Mouse (Mus musculus): ENCODE data around the gene Mid1. TPM values are rescaled to one million over a fixed set of nuclear protein-coding genes. Genes with fewer than 3 reads are reported as not detected.
"Not testable (repeated sequence)": the region's sequence is repeated elsewhere in the genome, so short reads cannot be mapped to it uniquely, and the experiment has no call there.

Mid1 gene
- polyA plus RNA-seq, 1 experiment from 2014 or later: 11.4 TPM

DNA sequence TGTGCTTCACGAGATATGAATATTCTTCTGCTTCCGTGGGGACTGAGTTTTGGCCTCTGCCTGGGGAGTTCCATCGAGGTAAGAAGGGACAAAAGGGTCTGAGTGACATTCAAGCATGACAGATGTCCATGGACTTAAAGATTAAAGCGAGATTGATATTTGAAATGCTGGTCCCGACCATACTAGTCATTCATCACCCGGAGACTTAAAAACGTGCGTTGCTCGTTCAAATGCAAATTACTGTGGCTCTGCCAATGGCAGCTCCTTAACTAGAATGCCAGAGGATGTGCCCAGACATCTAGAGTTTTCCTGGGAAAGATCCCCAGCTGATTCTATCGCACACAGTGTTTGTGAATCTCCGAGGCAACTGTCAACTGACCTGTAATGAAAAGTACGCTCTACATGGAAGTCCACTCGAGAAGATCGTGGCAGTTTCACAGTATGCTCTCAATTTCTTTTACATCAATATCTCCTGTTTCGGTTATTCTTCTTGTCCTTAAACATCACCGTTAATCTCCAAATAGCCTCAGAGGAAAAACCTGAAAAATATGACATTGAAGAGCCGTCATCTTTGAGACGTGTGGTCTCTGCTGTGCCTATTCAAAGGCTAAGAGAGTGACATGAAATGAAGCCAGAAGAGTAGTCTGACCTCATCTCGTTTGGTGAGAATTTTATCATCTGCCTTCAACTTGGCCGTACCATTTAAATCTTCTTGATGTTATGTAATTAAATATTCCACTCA, 294.6 kb downstream of the Mid1 start:
- Histone ChIP-seq H3K4me2 (ENCODE audit: low read length) (peak overlapping the region; percentile 44), H3K9me3 (ENCODE audit: control insufficient read depth, low read length) (peaks cover 26% of the 10 kb centered on the region), H3K9ac (replicated peaks; ENCODE audit: low read length) (0 out of 2 replicates have a peak overlapping the region, but pooled peaks have one; percentile 3), H3K4me3 (replicated peaks; ENCODE audit: low read depth, low read length) (peak overlapping the region; percentile 16), H3K36me3 (ENCODE audit: control insufficient read depth, insufficient read depth, low read length) (peaks cover 46% of the 10 kb centered on the region)
- 60% methylated on average over 20 of the region's 20 CpGs for WGBS
- peak; percentile 66 for DNase-seq
- not testable (repeated sequence) for H3K4me1 ChIP-seq (ENCODE audit: control insufficient read depth, insufficient read depth, low read length); H3K27ac ChIP-seq (replicated peaks; ENCODE audit: low read depth, low read length); H3K27me3 ChIP-seq (ENCODE audit: control insufficient read depth, insufficient read depth, low read length); ATAC-seq (ENCODE audit: low FRiP score, low TSS enrichment)

DNA sequence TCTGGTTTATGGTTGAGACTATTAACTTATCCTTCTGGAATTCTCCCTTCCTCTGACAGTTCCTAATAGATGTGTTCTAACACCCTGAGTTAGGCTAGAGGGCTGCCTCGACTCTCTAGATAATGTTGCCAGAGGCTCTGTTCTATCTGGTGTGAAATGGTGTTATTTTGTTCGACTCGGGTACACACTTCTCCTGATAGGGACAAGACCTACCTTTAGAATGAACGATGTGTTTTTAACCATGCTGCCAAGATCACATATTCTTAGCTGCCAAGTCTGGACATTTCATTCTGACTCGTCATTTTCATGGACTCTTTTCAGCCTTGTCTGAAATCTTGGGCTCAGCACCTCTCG, 295.2 kb downstream of the Mid1 start:
- H3K27me3 ChIP-seq (ENCODE audit: control insufficient read depth, insufficient read depth, low read length); H3K4me1 ChIP-seq (ENCODE audit: control insufficient read depth, insufficient read depth, low read length); H3K4me3 ChIP-seq (replicated peaks; ENCODE audit: low read depth, low read length); H3K4me2 ChIP-seq (ENCODE audit: low read length); H3K9ac ChIP-seq (replicated peaks; ENCODE audit: low read length); DNase-seq; H3K27ac ChIP-seq (replicated peaks; ENCODE audit: low read depth, low read length); ATAC-seq (ENCODE audit: low FRiP score, low TSS enrichment): not testable (repeated sequence)
- 82% methylated on average over 6 of the region's 6 CpGs for WGBS
- Histone ChIP-seq H3K36me3 (ENCODE audit: control insufficient read depth, insufficient read depth, low read length) (peaks cover 49% of the 10 kb centered on the region), H3K9me3 (ENCODE audit: control insufficient read depth, low read length) (peaks cover 31% of the 10 kb centered on the region)

DNA sequence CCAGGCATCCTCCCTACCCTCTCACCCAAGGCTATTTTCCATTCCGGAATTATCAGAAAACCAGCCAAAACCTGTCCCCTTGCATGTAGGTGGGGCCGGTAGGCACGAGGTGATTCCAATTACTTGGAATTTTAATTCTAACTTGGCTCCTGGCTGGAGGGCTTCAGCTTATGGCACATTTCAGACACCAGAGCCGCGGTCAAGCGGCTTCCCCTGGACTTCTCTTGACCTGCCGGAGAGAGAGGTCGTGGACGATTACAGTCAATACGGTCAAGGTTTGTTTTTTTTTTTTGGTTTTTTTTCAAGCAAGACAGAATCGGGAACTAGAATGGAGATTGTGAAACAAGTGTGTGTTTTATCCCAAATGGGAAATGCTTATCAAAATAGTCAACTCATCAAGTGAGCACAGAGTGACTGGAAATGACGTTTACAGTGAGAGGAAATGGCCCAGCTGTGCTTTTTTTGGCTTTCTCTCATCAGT, 295.9 kb downstream of the Mid1 start:
- whole genome bisulfite sequencing: 82% methylated on average over 12 of the region's 12 CpGs
- no peak for DNase-seq
- H3K27me3 ChIP-seq (ENCODE audit: control insufficient read depth, insufficient read depth, low read length): no peaks in the 10 kb centered on the region
- H3K4me1 ChIP-seq (ENCODE audit: control insufficient read depth, insufficient read depth, low read length): 0 out of 2 replicates have a peak, but pooled peaks cover 5% of the 10 kb centered on the region
- H3K9ac ChIP-seq (replicated peaks; ENCODE audit: low read length): no peak overlapping the region
- peaks cover 55% of the 10 kb centered on the region for H3K36me3 ChIP-seq (ENCODE audit: control insufficient read depth, insufficient read depth, low read length)
- no peak overlapping the region for H3K27ac ChIP-seq (replicated peaks; ENCODE audit: low read depth, low read length)
- H3K4me2 ChIP-seq (ENCODE audit: low read length): no peak overlapping the region
- no peak for ATAC-seq (ENCODE audit: low FRiP score, low TSS enrichment)
- peaks cover 35% of the 10 kb centered on the region for H3K9me3 ChIP-seq (ENCODE audit: control insufficient read depth, low read length)
- no peak overlapping the region for H3K4me3 ChIP-seq (replicated peaks; ENCODE audit: low read depth, low read length)

DNA sequence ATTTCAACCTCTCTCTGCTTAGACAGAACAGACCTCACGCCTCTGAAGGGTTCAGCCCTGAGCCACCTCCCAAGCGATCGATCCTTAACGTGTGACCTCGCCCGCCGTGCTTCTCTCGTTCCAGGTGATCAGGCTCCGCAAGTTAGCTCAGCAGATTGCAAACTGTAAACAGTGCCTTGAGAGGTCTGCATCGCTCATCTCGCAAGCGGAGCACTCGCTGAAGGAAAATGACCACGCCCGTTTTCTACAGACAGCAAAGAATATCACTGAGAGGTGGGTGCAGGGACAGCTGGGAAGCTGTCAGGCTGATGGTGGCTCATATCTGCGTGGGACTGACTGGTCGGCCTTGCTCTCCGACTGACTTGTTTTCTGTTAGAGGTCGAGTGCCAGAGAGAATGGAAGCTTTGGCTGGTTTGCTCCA, 296.8 kb downstream of the Mid1 start:
- not testable (repeated sequence) for H3K4me1 ChIP-seq (ENCODE audit: control insufficient read depth, insufficient read depth, low read length); H3K27ac ChIP-seq (replicated peaks; ENCODE audit: low read depth, low read length); H3K9ac ChIP-seq (replicated peaks; ENCODE audit: low read length); H3K27me3 ChIP-seq (ENCODE audit: control insufficient read depth, insufficient read depth, low read length); ATAC-seq (ENCODE audit: low FRiP score, low TSS enrichment); H3K4me3 ChIP-seq (replicated peaks; ENCODE audit: low read depth, low read length); H3K4me2 ChIP-seq (ENCODE audit: low read length)
- H3K9me3 ChIP-seq (ENCODE audit: control insufficient read depth, low read length): peaks cover 40% of the 10 kb centered on the region
- 90% methylated on average over 19 of the region's 19 CpGs for whole genome bisulfite sequencing
- peak; percentile 12 for DNase-seq
- H3K36me3 ChIP-seq (ENCODE audit: control insufficient read depth, insufficient read depth, low read length): peaks cover 62% of the 10 kb centered on the region

DNA sequence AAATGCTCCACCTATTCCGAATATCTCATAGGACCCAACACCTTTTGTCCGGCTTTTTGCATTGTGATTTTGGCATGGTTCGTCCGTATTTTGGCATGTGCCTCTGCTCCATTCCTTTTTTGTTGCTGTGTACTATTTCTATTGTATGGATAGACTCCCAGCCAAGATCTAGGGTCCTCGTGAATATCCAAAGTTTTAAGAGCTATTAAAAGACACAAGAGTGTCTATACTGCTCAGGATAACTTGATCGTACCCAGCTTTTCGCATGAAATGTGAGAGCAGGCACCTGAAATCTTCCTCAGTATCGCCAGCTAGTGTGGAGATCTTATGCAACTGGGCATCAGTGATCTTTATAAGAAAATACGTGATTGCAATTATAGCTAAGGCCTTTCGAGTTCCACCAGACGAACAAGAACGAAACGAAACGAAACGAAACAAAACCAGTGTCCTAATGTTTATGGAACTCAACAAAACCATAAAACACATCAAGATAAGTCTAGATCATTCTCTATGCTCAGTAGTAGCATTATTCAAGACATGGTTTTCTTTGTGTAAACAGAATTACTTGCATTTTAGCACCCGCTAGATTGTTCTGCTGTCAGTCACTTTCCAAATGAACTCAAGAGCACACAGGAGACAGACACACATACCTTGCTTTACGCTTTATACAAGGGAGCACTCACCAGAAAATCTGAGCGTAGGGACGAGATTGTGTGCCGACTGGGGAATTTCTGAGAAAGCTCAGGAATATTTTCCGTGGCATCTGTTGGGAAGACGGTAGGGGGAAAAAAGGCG, 297.8 kb downstream of the Mid1 start:
- H3K36me3 ChIP-seq (ENCODE audit: control insufficient read depth, insufficient read depth, low read length): peaks cover 65% of the 10 kb centered on the region
- peaks cover 38% of the 10 kb centered on the region for H3K9me3 ChIP-seq (ENCODE audit: control insufficient read depth, low read length)
- H3K9ac ChIP-seq (replicated peaks; ENCODE audit: low read length); ATAC-seq (ENCODE audit: low FRiP score, low TSS enrichment); H3K27me3 ChIP-seq (ENCODE audit: control insufficient read depth, insufficient read depth, low read length); H3K4me2 ChIP-seq (ENCODE audit: low read length); DNase-seq; H3K27ac ChIP-seq (replicated peaks; ENCODE audit: low read depth, low read length); H3K4me3 ChIP-seq (replicated peaks; ENCODE audit: low read depth, low read length); H3K4me1 ChIP-seq (ENCODE audit: control insufficient read depth, insufficient read depth, low read length): not testable (repeated sequence)
- 88% methylated on average over 23 of the region's 23 CpGs for WGBS

DNA sequence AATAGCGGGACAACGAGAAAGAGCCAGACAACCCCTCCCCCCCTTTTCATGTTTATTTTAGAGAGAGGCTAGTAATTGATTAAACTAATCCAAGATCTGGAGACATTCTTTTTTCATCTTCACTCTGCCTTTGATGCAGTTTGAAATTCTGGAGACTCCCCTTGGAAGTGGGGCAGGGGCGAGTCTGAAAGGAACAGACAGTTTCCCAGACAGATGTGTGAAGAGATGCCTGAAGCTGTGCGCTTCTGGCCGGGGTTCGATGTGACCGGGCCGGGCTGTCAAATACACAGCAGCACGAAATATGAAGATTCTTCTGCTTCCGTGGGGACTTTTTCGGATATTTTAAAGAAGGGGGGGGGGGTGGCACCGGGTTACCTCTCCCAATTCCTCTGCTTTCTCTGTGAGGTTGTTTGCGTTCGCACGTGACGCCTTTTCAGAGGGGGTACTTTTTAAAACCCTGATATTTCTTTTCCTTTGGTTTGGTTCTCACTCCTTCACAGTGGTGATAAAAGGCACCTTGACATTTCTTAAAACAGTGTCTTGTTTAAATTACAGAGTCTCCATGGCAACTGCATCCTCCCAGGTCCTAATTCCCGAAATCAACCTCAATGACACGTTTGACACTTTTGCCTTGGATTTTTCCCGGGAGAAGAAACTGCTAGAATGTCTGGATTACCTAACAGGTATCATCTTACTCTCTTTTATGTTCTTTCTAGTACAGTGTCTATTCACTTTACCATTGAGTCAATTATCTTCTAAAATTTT, 298.6 kb downstream of the Mid1 start:
- DNase-seq: peak; percentile 20
- Histone ChIP-seq H3K36me3 (ENCODE audit: control insufficient read depth, insufficient read depth, low read length) (peaks cover 69% of the 10 kb centered on the region), H3K9me3 (ENCODE audit: control insufficient read depth, low read length) (peaks cover 38% of the 10 kb centered on the region)

DNA sequence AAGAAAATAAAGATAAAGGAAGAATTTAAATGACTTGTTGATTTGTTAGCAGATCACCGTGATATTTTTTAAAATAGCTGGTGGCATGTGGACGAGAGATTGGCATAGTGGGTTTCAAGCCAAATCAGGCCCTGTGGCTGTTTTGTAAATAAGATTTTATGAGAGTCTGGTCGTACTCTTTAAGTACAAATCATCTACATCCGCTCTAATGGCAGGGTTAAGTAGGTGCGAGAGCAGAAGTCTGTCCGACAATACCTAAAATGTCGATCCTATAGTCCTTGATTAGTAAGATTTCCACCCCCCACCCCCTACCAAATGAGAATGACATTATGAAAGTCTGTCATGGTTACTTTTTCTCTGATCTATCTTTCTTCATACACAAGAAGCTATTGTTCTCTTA, 299.3 kb downstream of the Mid1 start:
- not testable (repeated sequence) for H3K4me2 ChIP-seq (ENCODE audit: low read length); H3K4me1 ChIP-seq (ENCODE audit: control insufficient read depth, insufficient read depth, low read length); H3K27me3 ChIP-seq (ENCODE audit: control insufficient read depth, insufficient read depth, low read length); ATAC-seq (ENCODE audit: low FRiP score, low TSS enrichment); DNase-seq; H3K27ac ChIP-seq (replicated peaks; ENCODE audit: low read depth, low read length); H3K9ac ChIP-seq (replicated peaks; ENCODE audit: low read length); H3K4me3 ChIP-seq (replicated peaks; ENCODE audit: low read depth, low read length)
- 91% methylated on average over 7 of the region's 7 CpGs for WGBS
- H3K9me3 ChIP-seq (ENCODE audit: control insufficient read depth, low read length): peaks cover 46% of the 10 kb centered on the region
- peaks cover 76% of the 10 kb centered on the region for H3K36me3 ChIP-seq (ENCODE audit: control insufficient read depth, insufficient read depth, low read length)

More for the DNA sequence above, 298.6 kb downstream of the Mid1 start:
- H3K4me2 ChIP-seq (ENCODE audit: low read length); H3K27ac ChIP-seq (replicated peaks; ENCODE audit: low read depth, low read length); H3K9ac ChIP-seq (replicated peaks; ENCODE audit: low read length); H3K4me3 ChIP-seq (replicated peaks; ENCODE audit: low read depth, low read length); H3K27me3 ChIP-seq (ENCODE audit: control insufficient read depth, insufficient read depth, low read length); ATAC-seq (ENCODE audit: low FRiP score, low TSS enrichment); H3K4me1 ChIP-seq (ENCODE audit: control insufficient read depth, insufficient read depth, low read length): not testable (repeated sequence)
- 86% methylated on average over 19 of the region's 19 CpGs for whole genome bisulfite sequencing

DNA sequence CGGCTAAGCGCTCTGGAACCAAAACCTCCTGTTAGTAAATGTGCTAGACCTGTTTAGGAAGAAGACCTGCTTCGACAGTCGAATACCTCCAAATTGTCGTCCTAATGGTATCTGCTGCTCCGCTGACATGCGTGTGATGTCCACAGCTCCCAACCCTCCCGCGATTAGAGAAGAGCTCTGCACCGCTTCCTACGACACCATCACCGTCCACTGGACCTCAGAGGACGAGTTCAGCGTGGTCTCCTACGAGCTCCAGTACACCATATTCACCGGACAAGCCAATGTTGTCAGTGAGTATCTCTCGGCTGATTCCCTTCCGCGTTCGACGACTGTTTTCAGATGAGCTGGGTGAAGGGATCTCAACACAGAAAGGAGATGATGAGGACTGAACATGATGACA, 299.9 kb downstream of the Mid1 start:
- Histone ChIP-seq H3K36me3 (ENCODE audit: control insufficient read depth, insufficient read depth, low read length) (peaks cover 74% of the 10 kb centered on the region), H3K9me3 (ENCODE audit: control insufficient read depth, low read length) (peaks cover 50% of the 10 kb centered on the region)
- H3K4me3 ChIP-seq (replicated peaks; ENCODE audit: low read depth, low read length); H3K27me3 ChIP-seq (ENCODE audit: control insufficient read depth, insufficient read depth, low read length); H3K27ac ChIP-seq (replicated peaks; ENCODE audit: low read depth, low read length); H3K4me2 ChIP-seq (ENCODE audit: low read length); DNase-seq; H3K9ac ChIP-seq (replicated peaks; ENCODE audit: low read length); ATAC-seq (ENCODE audit: low FRiP score, low TSS enrichment); H3K4me1 ChIP-seq (ENCODE audit: control insufficient read depth, insufficient read depth, low read length): not testable (repeated sequence)
- WGBS: 92% methylated on average over 21 of the region's 21 CpGs
